Mouse (Mus musculus) midbrain, embryonic 12.5 days (tissue): ENCODE results near the gene Elf1. TPM values are rescaled to one million over a fixed set of nuclear protein-coding genes. Genes with fewer than 3 reads are reported as not detected.
"Not testable (repeated sequence)": the region's sequence is repeated elsewhere in the genome, so short reads cannot be mapped to it uniquely, and the experiment has no call there.

Source experiments
- ATAC-seq: fragments of 200-750 bp; cut with Nextera tagmentation; 2 replicates; pipeline ENCODE4 v1.8.0; 2017; ENCODE audit warnings: low read depth, moderate TSS enrichment, moderate library complexity; ENCODE audit not compliant: low FRiP score
- H3K27ac ChIP-seq: fragments of 300-500 bp; sonication (generic); replicated peaks from 2 replicates; pipeline ENCODE4 v1.5.1; 2016; ENCODE audit warnings: mild to moderate bottlenecking
- H3K27me3 ChIP-seq: fragments of 300-500 bp; sonication (generic); 2 replicates; pipeline ENCODE4 v1.6.1; 2016; ENCODE audit warnings: mild to moderate bottlenecking
- H3K36me3 ChIP-seq: fragments of 300-500 bp; sonication (generic); 2 replicates; pipeline ENCODE4 v1.6.1; 2016
- H3K4me1 ChIP-seq: fragments of 300-500 bp; sonication (generic); 2 replicates; pipeline ENCODE4 v1.6.1; 2016
- H3K4me2 ChIP-seq: fragments of 300-500 bp; sonication (generic); replicated peaks from 2 replicates; pipeline ENCODE4 v1.6.1; 2016; ENCODE audit warnings: mild to moderate bottlenecking, moderate library complexity
- H3K4me3 ChIP-seq: fragments of 300-500 bp; sonication (generic); 2 replicates; pipeline ENCODE4 v1.5.1; 2016; ENCODE audit warnings: mild to moderate bottlenecking
- H3K9ac ChIP-seq: fragments of 300-500 bp; sonication (generic); replicated peaks from 2 replicates; pipeline ENCODE4 v1.6.1; 2016; ENCODE audit warnings: mild to moderate bottlenecking, moderate library complexity
- H3K9me3 ChIP-seq: fragments of 300-500 bp; sonication (generic); 2 replicates; pipeline ENCODE4 v1.6.1; 2016; ENCODE audit warnings: mild to moderate bottlenecking
- WGBS: fragments of 180-500 bp; shearing (Covaris S2); methylation state at CpG from one replicate; pipeline ENCODE4 v1.1.7; 2016; 5-methylcytosine and 5-hydroxymethylcytosine counted together
- polyA plus RNA-seq: library from polyadenylated mRNA; unstranded; fragments of >200 nt; fragmentation: Nextera tagmentation; extraction: Ambion mirVana; gene quantifications from 2 replicates; pipeline ENCODE4 v1.2.1, GENCODE M21; 2016

The Elf1 gene
- polyA plus RNA-seq, 1 experiment from 2014 or later: 7.4 TPM

DNA sequence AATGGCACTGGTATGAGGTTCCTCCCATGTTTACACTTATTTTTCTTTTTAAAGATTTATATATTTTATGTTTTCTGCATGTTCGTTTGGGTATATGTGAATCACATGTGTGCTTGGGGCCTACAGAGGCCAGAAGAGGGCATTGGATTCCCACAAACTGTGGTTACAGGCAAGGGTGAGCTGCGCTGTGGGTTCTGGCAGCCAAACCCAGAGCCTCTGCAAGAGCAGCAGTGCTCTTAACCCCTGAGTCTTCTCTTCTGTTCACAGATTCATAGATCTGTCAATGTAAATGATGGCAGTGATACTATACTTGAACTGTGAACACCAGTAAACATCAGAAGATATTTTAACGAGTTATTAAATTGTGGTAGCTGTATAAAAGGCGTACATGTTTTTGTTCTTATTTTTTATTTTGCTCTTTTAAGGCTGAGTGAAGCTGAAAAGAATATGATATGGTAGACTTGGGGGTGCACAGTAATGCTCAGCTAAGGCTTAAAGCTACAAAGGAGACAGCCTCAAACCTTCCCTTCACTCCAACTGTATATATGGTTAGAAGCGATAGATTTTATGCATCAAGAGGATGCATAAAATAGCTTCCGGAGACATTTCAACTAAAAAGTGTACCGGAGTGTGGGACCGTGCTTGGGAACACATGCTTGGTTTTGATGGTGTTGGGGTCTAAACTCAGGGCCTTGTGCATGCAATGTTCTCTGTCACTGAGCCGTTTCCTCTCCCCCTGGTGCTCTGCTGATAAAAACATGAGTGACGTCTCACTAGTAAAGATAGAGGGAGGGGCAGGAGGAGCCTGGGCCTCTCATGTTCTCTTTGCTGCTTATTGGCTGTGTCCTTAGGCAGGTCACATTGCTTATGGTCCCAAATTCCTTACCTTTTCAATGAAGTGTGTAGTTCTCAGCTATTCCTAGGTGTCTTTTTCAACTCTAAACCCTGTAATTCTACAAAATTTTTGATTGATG, 48.9 kb downstream of the Elf1 start:
- Histone ChIP-seq H3K4me1 (no peaks in the 10 kb centered on the region), H3K36me3 (no peaks in the 10 kb centered on the region), H3K9me3 (no peaks in the 10 kb centered on the region), H3K4me2 (no peak overlapping the region), H3K4me3 (no peak overlapping the region), H3K27me3 (no peaks in the 10 kb centered on the region), H3K27ac (no peak overlapping the region), H3K9ac (no peak overlapping the region)
- WGBS: 88% methylated on average over 10 of the region's 10 CpGs
- no peak for ATAC-seq

GRCm38 (mm10) chr14:79530761-79531160, 49.8 kb downstream of the Elf1 start:
- H3K4me3 ChIP-seq: no peak overlapping the region
- 93% methylated on average over 6 of the region's 6 CpGs for WGBS
- no peaks in the 10 kb centered on the region for H3K9me3 ChIP-seq
- no peaks in the 10 kb centered on the region for H3K36me3 ChIP-seq
- H3K9ac ChIP-seq: no peak overlapping the region
- no peak for ATAC-seq
- no peak overlapping the region for H3K27ac ChIP-seq
- no peak overlapping the region for H3K4me2 ChIP-seq
- H3K27me3 ChIP-seq: no peaks in the 10 kb centered on the region
- H3K4me1 ChIP-seq: no peaks in the 10 kb centered on the region

DNA sequence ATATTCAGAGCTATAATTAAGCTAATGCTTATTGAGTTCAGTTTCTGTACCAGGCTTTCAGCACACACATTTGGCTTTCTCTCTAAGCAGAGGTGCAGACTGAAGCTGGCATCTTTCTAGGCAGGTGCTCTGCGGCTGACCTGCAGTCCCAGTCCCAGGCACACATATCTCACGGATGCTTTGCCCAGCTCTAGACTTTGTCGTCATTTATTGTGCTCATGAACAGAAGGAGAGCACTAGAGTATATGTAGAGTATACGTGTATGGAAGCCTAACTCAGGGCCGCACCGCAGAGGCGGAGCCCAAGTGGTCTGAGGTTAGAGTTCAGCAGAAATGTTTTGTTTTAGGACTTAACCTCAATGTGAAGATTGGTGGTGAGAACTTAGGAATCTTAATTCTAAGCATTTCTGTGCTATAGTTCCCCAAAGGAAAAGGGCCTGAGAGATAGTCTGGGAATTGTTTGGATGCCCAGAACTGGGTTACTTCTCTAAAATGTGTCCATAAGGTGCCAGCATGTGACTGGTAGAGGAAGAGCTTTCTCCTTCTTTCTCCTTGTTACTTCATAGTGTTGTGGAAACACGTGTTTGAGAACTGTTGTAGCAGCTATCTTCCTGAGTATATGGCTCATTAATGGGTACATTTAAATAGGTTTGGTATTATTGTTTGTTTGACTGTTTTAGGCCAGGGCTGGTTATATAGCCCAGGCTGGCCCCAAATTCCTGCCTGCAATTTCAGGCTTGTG, 51.2 kb downstream of the Elf1 start:
- no peaks in the 10 kb centered on the region for H3K9me3 ChIP-seq
- no peaks in the 10 kb centered on the region for H3K27me3 ChIP-seq
- no peaks in the 10 kb centered on the region for H3K4me1 ChIP-seq
- no peak overlapping the region for H3K4me2 ChIP-seq
- no peak for ATAC-seq
- H3K9ac ChIP-seq: no peak overlapping the region
- H3K27ac ChIP-seq: no peak overlapping the region
- H3K36me3 ChIP-seq: no peaks in the 10 kb centered on the region
- H3K4me3 ChIP-seq: no peak overlapping the region
- 89% methylated on average over 8 of the region's 8 CpGs for WGBS

- Histone ChIP-seq H3K27me3 (no peaks in the 10 kb centered on the region), H3K36me3 (no peaks in the 10 kb centered on the region), H3K4me2 (no peak overlapping the region), H3K27ac (no peak overlapping the region), H3K9ac (no peak overlapping the region), H3K4me3 (no peak overlapping the region), H3K4me1 (no peaks in the 10 kb centered on the region), H3K9me3 (no peaks in the 10 kb centered on the region)
- 92% methylated on average over 1 of the region's 1 CpGs for WGBS
- ATAC-seq: no peak
These were observed 52.4 kb downstream of the Elf1 start for GRCm38 (mm10) chr14:79533350-79533749.

DNA sequence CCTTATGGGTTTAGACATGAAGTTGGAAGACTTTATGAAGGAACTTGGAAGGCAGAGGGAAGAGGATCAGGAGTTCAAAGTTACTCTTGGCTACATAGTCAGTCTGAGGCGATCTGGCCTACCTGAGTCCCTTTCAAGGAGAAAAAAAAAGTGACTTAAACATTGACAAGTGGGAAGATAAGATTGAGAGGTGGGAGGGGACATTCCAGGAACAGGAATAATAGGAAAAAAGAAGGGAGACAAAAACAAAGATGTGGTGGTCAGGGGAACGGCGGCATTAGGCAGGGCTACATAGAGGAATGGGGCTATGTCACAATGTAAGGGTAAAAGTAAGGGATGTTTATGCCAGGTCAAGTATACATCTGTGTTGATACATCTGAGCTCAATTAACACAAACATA, 53.2 kb downstream of the Elf1 start:
- Histone ChIP-seq H3K4me1 (no peaks in the 10 kb centered on the region), H3K9me3 (no peaks in the 10 kb centered on the region), H3K9ac (no peak overlapping the region), H3K27me3 (no peaks in the 10 kb centered on the region), H3K4me3 (no peak overlapping the region), H3K4me2 (no peak overlapping the region), H3K36me3 (no peaks in the 10 kb centered on the region), H3K27ac (no peak overlapping the region)
- 95% methylated on average over 3 of the region's 3 CpGs for WGBS
- no peak for ATAC-seq

- not testable (repeated sequence) for H3K27me3 ChIP-seq, H3K4me2 ChIP-seq, H3K4me3 ChIP-seq, ATAC-seq, H3K9me3 ChIP-seq, H3K4me1 ChIP-seq, H3K9ac ChIP-seq, H3K36me3 ChIP-seq, H3K27ac ChIP-seq
- 92% methylated on average over 4 of the region's 4 CpGs for WGBS
These were observed 53.7 kb downstream of the Elf1 start for GRCm38 (mm10) chr14:79534656-79535055.

GRCm38 (mm10) chr14:79535318-79535717, 54.3 kb downstream of the Elf1 start:
- H3K9ac ChIP-seq: no peak overlapping the region
- no peak for ATAC-seq

GRCm38 (mm10) chr14:79536011-79536410, 55.0 kb downstream of the Elf1 start:
- H3K4me2 ChIP-seq: no peak overlapping the region
- H3K36me3 ChIP-seq: no peaks in the 10 kb centered on the region
- WGBS: 81% methylated on average over 5 of the region's 5 CpGs
- ATAC-seq: no peak
- H3K27ac ChIP-seq: no peak overlapping the region
- no peaks in the 10 kb centered on the region for H3K27me3 ChIP-seq
- H3K9me3 ChIP-seq: no peaks in the 10 kb centered on the region
- H3K9ac ChIP-seq: no peak overlapping the region
- no peaks in the 10 kb centered on the region for H3K4me1 ChIP-seq
- no peak overlapping the region for H3K4me3 ChIP-seq

More at GRCm38 (mm10) chr14:79535318-79535717, 54.3 kb downstream of the Elf1 start:
- no peaks in the 10 kb centered on the region for H3K27me3 ChIP-seq
- 82% methylated on average over 10 of the region's 10 CpGs for WGBS
- no peaks in the 10 kb centered on the region for H3K36me3 ChIP-seq
- no peaks in the 10 kb centered on the region for H3K4me1 ChIP-seq
- H3K27ac ChIP-seq: no peak overlapping the region
- no peaks in the 10 kb centered on the region for H3K9me3 ChIP-seq
- no peak overlapping the region for H3K4me3 ChIP-seq
- H3K4me2 ChIP-seq: no peak overlapping the region

- H3K9me3 ChIP-seq: no peaks in the 10 kb centered on the region
- no peak overlapping the region for H3K9ac ChIP-seq
- WGBS: 70% methylated on average over 3 of the region's 3 CpGs
- no peak for ATAC-seq
- no peaks in the 10 kb centered on the region for H3K36me3 ChIP-seq
- H3K27me3 ChIP-seq: no peaks in the 10 kb centered on the region
- H3K4me1 ChIP-seq: no peaks in the 10 kb centered on the region
- H3K27ac ChIP-seq: no peak overlapping the region
- H3K4me3 ChIP-seq: no peak overlapping the region
- H3K4me2 ChIP-seq: no peak overlapping the region
These were observed 55.8 kb downstream of the Elf1 start for GRCm38 (mm10) chr14:79536837-79537236.

- Histone ChIP-seq H3K9ac (no peak overlapping the region), H3K27me3 (no peaks in the 10 kb centered on the region), H3K4me3 (no peak overlapping the region), H3K27ac (no peak overlapping the region), H3K36me3 (no peaks in the 10 kb centered on the region), H3K4me2 (no peak overlapping the region), H3K9me3 (no peaks in the 10 kb centered on the region), H3K4me1 (no peaks in the 10 kb centered on the region)
- ATAC-seq: no peak
- 92% methylated on average over 5 of the region's 5 CpGs for WGBS
These were observed 56.5 kb downstream of the Elf1 start for GRCm38 (mm10) chr14:79537463-79537862.

- no peak overlapping the region for H3K4me3 ChIP-seq
- no peaks in the 10 kb centered on the region for H3K36me3 ChIP-seq
- no peak for ATAC-seq
- no peak overlapping the region for H3K4me2 ChIP-seq
- no peak overlapping the region for H3K27ac ChIP-seq
- H3K9ac ChIP-seq: no peak overlapping the region
- H3K27me3 ChIP-seq: no peaks in the 10 kb centered on the region
- no peaks in the 10 kb centered on the region for H3K4me1 ChIP-seq
- H3K9me3 ChIP-seq: no peaks in the 10 kb centered on the region
These were observed 56.9 kb downstream of the Elf1 start for GRCm38 (mm10) chr14:79537921-79538320.

DNA sequence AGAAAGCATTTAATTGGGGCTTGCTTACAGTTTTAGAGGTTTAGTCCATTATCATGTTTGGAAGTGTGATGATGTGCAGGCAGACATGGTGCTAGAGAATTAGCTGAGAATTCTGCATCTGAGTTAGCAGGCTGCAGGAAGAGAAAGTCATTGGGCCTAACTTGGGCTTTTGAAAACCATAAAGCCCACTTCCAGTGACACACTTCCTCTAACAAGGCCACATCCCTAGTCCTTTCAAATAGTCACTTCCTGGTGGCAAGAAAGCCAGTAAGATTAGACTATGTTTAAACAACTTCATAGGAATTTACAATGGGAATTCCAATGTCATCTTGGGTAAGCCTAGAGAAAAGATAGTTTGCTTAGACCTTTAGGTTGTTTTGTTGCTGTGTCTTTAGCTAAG, 60.6 kb downstream of the Elf1 start:
- no peaks in the 10 kb centered on the region for H3K9me3 ChIP-seq
- no peak for ATAC-seq
- H3K4me3 ChIP-seq: no peak overlapping the region
- no peaks in the 10 kb centered on the region for H3K36me3 ChIP-seq
- H3K4me2 ChIP-seq: no peak overlapping the region
- H3K27me3 ChIP-seq: no peaks in the 10 kb centered on the region
- H3K4me1 ChIP-seq: no peaks in the 10 kb centered on the region
- no peak overlapping the region for H3K9ac ChIP-seq
- H3K27ac ChIP-seq: no peak overlapping the region
